Mouse (Mus musculus): Measurements from ENCODE around the gene Fgfr2.

DNA sequence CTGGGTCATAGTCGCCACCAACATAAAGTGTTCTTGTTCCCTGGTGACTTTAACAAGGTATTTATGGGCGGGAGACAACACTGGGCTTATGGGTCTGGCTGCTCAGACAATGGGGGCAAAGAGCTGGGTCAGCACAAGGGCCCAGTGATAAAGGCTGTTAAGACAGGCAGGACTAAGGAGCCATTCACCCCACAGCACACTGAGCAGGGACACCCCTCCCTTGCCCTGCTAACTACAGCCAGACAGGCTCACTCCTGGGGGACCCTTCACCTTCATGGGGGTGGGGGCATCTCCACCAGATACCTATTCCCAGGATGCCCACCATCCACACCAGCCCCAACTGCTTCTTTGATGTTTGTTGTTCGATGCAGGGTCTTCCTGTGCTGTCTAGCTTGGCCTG lies 593.9 kb downstream of the Fgfr2 start:
- no peak for TF ChIP-seq MYOD1 (IDR thresholded peaks at IDR 0.05; ENCODE audit: control insufficient read depth, insufficient read length, low read depth)
- no peak for TF ChIP-seq CTCF (IDR thresholded peaks at IDR 0.05; ENCODE audit: control insufficient read depth, insufficient read depth, insufficient read length)
- TF ChIP-seq CEBPB (IDR thresholded peaks at IDR 0.05; ENCODE audit: low read depth) = no peak
- no peak for TF ChIP-seq MAX (IDR thresholded peaks at IDR 0.05)
